Mouse (Mus musculus) liver, adult 2 months (tissue): ENCODE data around the gene Srm.

Source experiments
- CTCF ChIP-seq: fragments of 200-500 bp; IDR thresholded peaks from 2 replicates; pipeline ENCODE4 v1.5.1; 2011; ENCODE audit warnings: low read depth, low read length, control low read depth
- POLR2A ChIP-seq: fragments of 200-500 bp; IDR thresholded peaks from 2 replicates; pipeline ENCODE4 v1.6.1; 2011; ENCODE audit warnings: low read length, control low read depth; ENCODE audit not compliant: insufficient read depth; ENCODE audit errors: extremely low read depth

DNA sequence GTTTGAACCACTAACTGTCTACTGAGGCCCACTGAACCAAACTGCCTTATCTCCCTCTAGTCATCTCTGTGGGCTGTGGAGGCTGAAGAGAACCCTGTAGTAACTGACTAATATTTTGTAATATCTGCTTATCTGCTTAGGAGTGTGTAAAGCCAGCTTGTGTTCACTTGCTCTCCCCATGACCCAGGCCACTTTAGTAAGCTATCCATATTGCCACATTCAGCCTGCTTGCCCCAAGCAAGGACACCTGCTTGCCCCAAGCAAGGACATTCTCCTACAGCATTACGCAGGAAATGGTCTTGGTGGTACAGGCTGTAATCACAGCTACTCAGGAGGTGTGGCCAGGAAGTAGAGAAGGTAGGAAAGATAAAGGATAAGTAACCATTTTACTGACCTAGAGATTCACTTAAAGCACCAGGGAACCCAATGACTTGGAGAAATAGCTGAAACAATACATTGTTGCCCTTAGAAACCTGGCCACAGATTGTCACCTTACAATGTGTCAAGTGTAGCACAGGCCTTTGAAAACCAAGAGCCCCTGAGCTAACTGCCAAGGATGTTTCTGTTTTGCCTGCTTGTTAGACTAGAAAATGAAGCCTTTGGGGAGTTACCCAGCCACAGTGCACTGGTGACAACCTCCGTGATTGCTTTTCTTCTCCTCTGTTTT lies 42.2 kb downstream of the Srm start:
- no peak for TF ChIP-seq POLR2A
- no peak for TF ChIP-seq CTCF
